Mouse (Mus musculus) cerebellum, adult 2 months (tissue): ENCODE results near the gene Plppr3. TPM values are rescaled to one million over a fixed set of nuclear protein-coding genes. Genes with fewer than 3 reads are reported as not detected.

Source experiments
- DNase-seq, 2 experiments: peaks; one replicate each; pipeline ENCODE4 v3.0.0; 2021
- H3K27ac ChIP-seq: fragments of 200-500 bp; 2 replicates; pipeline ENCODE4 v1.5.1; 2012; ENCODE audit warnings: low read length, control low read depth, inconsistent platforms; ENCODE audit not compliant: insufficient read depth
- H3K27me3 ChIP-seq: fragments of 200-500 bp; 2 replicates; pipeline ENCODE4 v1.6.1; 2012; ENCODE audit warnings: inconsistent platforms, mild to moderate bottlenecking, low read length, moderate library complexity; ENCODE audit not compliant: control insufficient read depth, insufficient read depth
- H3K4me1 ChIP-seq: fragments of 200-500 bp; 2 replicates; pipeline ENCODE4 v1.6.1; 2011; ENCODE audit warnings: low read length; ENCODE audit not compliant: control insufficient read depth, insufficient read depth
- H3K4me3 ChIP-seq: fragments of 200-500 bp; replicated peaks from 2 replicates; pipeline ENCODE3; 2011; ENCODE audit warnings: mild to moderate bottlenecking, low read depth, low read length, control low read depth; ENCODE audit not compliant: insufficient read depth
- CTCF ChIP-seq: fragments of 200-500 bp; IDR thresholded peaks from 2 replicates; pipeline ENCODE4 v1.5.1; 2011; ENCODE audit warnings: low read depth, mild to moderate bottlenecking, control low read depth, low read length, moderate library complexity, borderline replicate concordance; ENCODE audit not compliant: insufficient read depth
- POLR2A ChIP-seq: fragments of 200-500 bp; IDR thresholded peaks from 2 replicates; pipeline ENCODE4 v1.6.1; 2011; ENCODE audit warnings: low read length, control low read depth, borderline replicate concordance; ENCODE audit not compliant: insufficient read depth
- WGBS: fragments of 180-500 bp; shearing (Covaris S2); methylation state at CpG from one replicate; pipeline ENCODE4 v1.1.7; 2018; 5-methylcytosine and 5-hydroxymethylcytosine counted together
- polyA plus RNA-seq: library from polyadenylated mRNA; depleted of rRNA; stranded (reverse); fragments of >200 nt; gene quantifications from 2 replicates; pipeline ENCODE4 v1.2.3, GENCODE M21; 2012; rRNA removed

The Plppr3 gene
- polyA plus RNA-seq, 1 experiment = 49.3 TPM

DNA sequence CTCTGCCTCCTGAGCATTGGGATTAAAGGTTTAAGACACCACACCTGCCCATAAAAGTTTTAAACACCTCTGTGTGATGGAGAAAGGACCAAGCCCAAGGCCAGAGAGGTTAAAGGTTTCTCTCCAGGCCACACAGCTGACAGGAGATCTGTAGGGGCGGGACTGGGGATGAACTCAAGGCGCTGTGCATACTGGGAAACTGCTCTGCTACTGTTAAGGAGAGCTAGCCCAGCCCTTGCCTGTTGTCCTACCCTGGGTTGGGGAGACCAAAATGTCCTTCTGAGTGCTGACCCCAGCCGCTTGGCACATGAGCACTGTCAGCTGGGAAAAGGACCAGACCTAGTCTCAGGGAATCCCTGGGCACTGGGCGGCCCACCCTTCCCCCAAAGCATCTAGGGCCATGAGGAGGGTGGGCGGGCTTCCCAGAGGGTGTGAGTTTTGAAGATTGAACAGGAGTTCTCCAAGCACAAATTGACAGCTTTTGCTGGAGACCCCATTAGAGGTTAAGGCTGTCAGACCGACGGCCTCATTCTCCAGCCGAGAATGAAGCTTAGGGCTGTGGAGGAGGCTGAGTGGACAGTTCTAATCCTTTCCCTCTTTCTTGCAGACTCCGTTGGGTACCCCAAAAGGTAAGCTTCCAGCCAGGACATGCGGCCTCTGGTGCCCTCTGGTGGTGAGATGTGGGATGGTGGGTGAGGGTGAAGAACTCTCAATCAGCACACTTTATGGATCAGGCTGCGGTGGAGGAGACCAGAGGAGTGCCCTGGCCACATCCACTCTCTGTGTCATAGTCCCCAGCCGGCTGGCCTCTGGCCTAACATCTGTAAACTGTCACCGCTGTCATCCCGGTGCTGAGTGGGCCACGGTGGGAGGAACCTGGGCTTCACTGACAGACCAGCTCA, 62.4 kb downstream of the Plppr3 start:
- H3K4me1 ChIP-seq = peaks cover 14% of the 10 kb centered on the region
- H3K27ac ChIP-seq = no peak overlapping the region
- H3K4me3 ChIP-seq = no peak overlapping the region
- no peaks in the 10 kb centered on the region for H3K27me3 ChIP-seq
- DNase-seq = peak; percentile 77 to 93
- TF ChIP-seq CTCF (peak; percentile 98), POLR2A (no peak)
- 31% methylated on average over 15 of the region's 15 CpGs for WGBS

Other genes with a start within 250 kb of the Plppr3 start
- 30.2 and 31.2 TPM in 2 replicates for gene Shc2, start 236.7 kb downstream of the Plppr3 start, polyA plus RNA-seq
- not detected in 2 replicates for gene Odf3l2, start 228.9 kb downstream of the Plppr3 start, polyA plus RNA-seq
- gene Madcam1, start 210.1 kb downstream of the Plppr3 start, polyA plus RNA-seq = not detected in 2 replicates
- gene Tpgs1, start 205.3 kb downstream of the Plppr3 start, polyA plus RNA-seq = 93.3 and 95.4 TPM in 2 replicates
- 93.9 and 106 TPM in 2 replicates for gene Cdc34, start 192.4 kb downstream of the Plppr3 start, polyA plus RNA-seq
- 2.3 and 2.8 TPM in 2 replicates for gene Gzmm, start 185.6 kb downstream of the Plppr3 start, polyA plus RNA-seq
- gene Bsg, start 170.1 kb downstream of the Plppr3 start, polyA plus RNA-seq = 1,261 and 1,264 TPM in 2 replicates
- 227 and 270 TPM in 2 replicates for gene Hcn2, start 158.0 kb downstream of the Plppr3 start, polyA plus RNA-seq
- 74.7 and 80.4 TPM in 2 replicates for gene Polrmt, start 128.1 kb downstream of the Plppr3 start, polyA plus RNA-seq
- 10.6 and 11.1 TPM in 2 replicates for gene Fgf22, start 119.6 kb downstream of the Plppr3 start, polyA plus RNA-seq
- 126 and 127 TPM in 2 replicates for gene Rnf126, start 107.7 kb downstream of the Plppr3 start, polyA plus RNA-seq
- gene Fstl3, start 97.4 kb downstream of the Plppr3 start, polyA plus RNA-seq = 2.2 and 2.5 TPM in 2 replicates
- gene Prss57, start 83.7 kb downstream of the Plppr3 start, polyA plus RNA-seq = 0.16 and 0.19 TPM in 2 replicates
- gene Palm, start 81.1 kb downstream of the Plppr3 start, polyA plus RNA-seq = 140 and 143 TPM in 2 replicates
- gene Misp, start 53.6 kb downstream of the Plppr3 start, polyA plus RNA-seq = 0.29 and 0.41 TPM in 2 replicates
- gene Ptbp1, start 20.2 kb downstream of the Plppr3 start, polyA plus RNA-seq = 64.2 and 68.6 TPM in 2 replicates
- gene Prtn3, start 158 bp downstream of the Plppr3 start, polyA plus RNA-seq = 2.4 and 2.5 TPM in 2 replicates
- gene Elane, start 11.6 kb upstream of the Plppr3 start, polyA plus RNA-seq = 0.15 TPM in 1 of 2 replicates, not detected in the other
- gene Cfd, start 16.2 kb upstream of the Plppr3 start, polyA plus RNA-seq = 0.29 and 0.41 TPM in 2 replicates
- gene Med16, start 34.3 kb upstream of the Plppr3 start, polyA plus RNA-seq = 46.5 and 47.4 TPM in 2 replicates
- not detected in 2 replicates for gene Gm26602, start 36.2 kb upstream of the Plppr3 start, polyA plus RNA-seq
- gene Kiss1r, start 42.3 kb upstream of the Plppr3 start, polyA plus RNA-seq = 12.1 and 12.8 TPM in 2 replicates
- gene R3hdm4, start 46.6 kb upstream of the Plppr3 start, polyA plus RNA-seq = 156 and 162 TPM in 2 replicates
- 4.7 TPM in 2 replicates for gene Arid3a, start 52.4 kb upstream of the Plppr3 start, polyA plus RNA-seq
- gene Wdr18, start 85.5 kb upstream of the Plppr3 start, polyA plus RNA-seq = 56.2 and 57.4 TPM in 2 replicates
- 5.5 and 5.9 TPM in 2 replicates for gene Grin3b, start 96.1 kb upstream of the Plppr3 start, polyA plus RNA-seq
- 191 and 204 TPM in 2 replicates for gene Tmem259, start 109.7 kb upstream of the Plppr3 start, polyA plus RNA-seq
- gene Cnn2, start 114.0 kb upstream of the Plppr3 start, polyA plus RNA-seq = 8.2 and 9.3 TPM in 2 replicates
- gene Abca7, start 121.9 kb upstream of the Plppr3 start, polyA plus RNA-seq = 31.1 and 32.4 TPM in 2 replicates
- gene Arhgap45, start 142.0 kb upstream of the Plppr3 start, polyA plus RNA-seq = 2.2 and 2.7 TPM in 2 replicates
- 224 and 231 TPM in 2 replicates for gene Polr2e, start 165.2 kb upstream of the Plppr3 start, polyA plus RNA-seq
- gene Gpx4, start 172.5 kb upstream of the Plppr3 start, polyA plus RNA-seq = 888 and 964 TPM in 2 replicates
- gene Sbno2, start 230.9 kb upstream of the Plppr3 start, polyA plus RNA-seq = 25.4 and 28.9 TPM in 2 replicates
- gene Stk11, start 241.2 kb upstream of the Plppr3 start, polyA plus RNA-seq = 110 and 112 TPM in 2 replicates